Mouse (Mus musculus) forebrain, embryonic 13.5 days (tissue): ENCODE measurements around the gene Lmo3. TPM values are rescaled to one million over a fixed set of nuclear protein-coding genes. Genes with fewer than 3 reads are reported as not detected.

ENCODE experiments used
- ATAC-seq: fragments of 200-750 bp; cut with Nextera tagmentation; 2 replicates; pipeline ENCODE4 v1.8.0; 2017
- H3K27ac ChIP-seq: fragments of 300-500 bp; sonication (generic); 2 replicates; pipeline ENCODE4 v1.5.1; 2015; ENCODE audit warnings: inconsistent platforms, mild to moderate bottlenecking, moderate library complexity
- H3K27me3 ChIP-seq: fragments of 300-500 bp; sonication (generic); 2 replicates; pipeline ENCODE4 v1.6.1; 2015; ENCODE audit warnings: mild to moderate bottlenecking, inconsistent platforms
- H3K36me3 ChIP-seq: fragments of 300-500 bp; sonication (generic); 2 replicates; pipeline ENCODE4 v1.6.1; 2015; ENCODE audit warnings: mild to moderate bottlenecking, inconsistent platforms; ENCODE audit not compliant: poor library complexity, severe bottlenecking
- H3K4me1 ChIP-seq: fragments of 300-500 bp; sonication (generic); 2 replicates; pipeline ENCODE4 v1.6.1; 2015; ENCODE audit warnings: inconsistent platforms
- H3K4me2 ChIP-seq: fragments of 300-500 bp; sonication (generic); 2 replicates; pipeline ENCODE4 v1.6.1; 2015; ENCODE audit warnings: inconsistent platforms, mild to moderate bottlenecking, moderate library complexity
- H3K4me3 ChIP-seq: fragments of 300-500 bp; sonication (generic); 2 replicates; pipeline ENCODE4 v1.5.1; 2015; ENCODE audit warnings: mild to moderate bottlenecking, inconsistent platforms
- H3K9ac ChIP-seq: fragments of 300-500 bp; sonication (generic); 2 replicates; pipeline ENCODE4 v1.6.1; 2015; ENCODE audit warnings: mild to moderate bottlenecking, inconsistent platforms
- H3K9me3 ChIP-seq: fragments of 300-500 bp; sonication (generic); replicated peaks from 2 replicates; pipeline ENCODE4 v1.6.1; 2016; ENCODE audit warnings: inconsistent platforms
- WGBS: fragments of 180-500 bp; shearing (Covaris S2); methylation state at CpG from one replicate; pipeline ENCODE4 v1.1.7; 2015; 5-methylcytosine and 5-hydroxymethylcytosine counted together
- polyA plus RNA-seq: library from polyadenylated mRNA; unstranded; fragments of >200 nt; fragmentation: Nextera tagmentation; extraction: Ambion mirVana; gene quantifications from 2 replicates; pipeline ENCODE4 v1.2.1, GENCODE M21; 2015

Gene Lmo3
- polyA plus RNA-seq, 1 experiment from 2014 or later = 88.9 TPM

GRCm38 (mm10) chr6:138350587-138351345, 231.0 kb downstream of the Lmo3 start:
- Histone ChIP-seq H3K27me3 (no peaks in the 10 kb centered on the region), H3K4me3 (no peak overlapping the region), H3K9ac (no peak overlapping the region), H3K9me3 (no peaks in the 10 kb centered on the region), H3K36me3 (no peaks in the 10 kb centered on the region), H3K4me1 (no peaks in the 10 kb centered on the region), H3K27ac (no peak overlapping the region), H3K4me2 (no peak overlapping the region)
- WGBS = 83% methylated on average over 3 of the region's 3 CpGs
- ATAC-seq = no peak

- no peak for ATAC-seq
- Histone ChIP-seq H3K9me3 (peaks cover 9% of the 10 kb centered on the region; the same call in 1 of the 2 replicates), H3K27ac (no peak overlapping the region), H3K9ac (no peak overlapping the region), H3K4me2 (no peak overlapping the region), H3K36me3 (no peaks in the 10 kb centered on the region), H3K27me3 (no peaks in the 10 kb centered on the region), H3K4me3 (no peak overlapping the region), H3K4me1 (no peaks in the 10 kb centered on the region)
- WGBS = 94% methylated on average over 4 of the region's 4 CpGs
Observed at GRCm38 (mm10) chr6:138346558-138346957, 235.2 kb downstream of the Lmo3 start.

GRCm38 (mm10) chr6:138335858-138336257, 245.9 kb downstream of the Lmo3 start:
- H3K4me1 ChIP-seq = 0 out of 2 replicates have a peak, but pooled peaks cover 5% of the 10 kb centered on the region
- H3K27ac ChIP-seq = no peak overlapping the region
- H3K9ac ChIP-seq = no peak overlapping the region
- H3K36me3 ChIP-seq = no peaks in the 10 kb centered on the region
- 87% methylated on average over 4 of the region's 4 CpGs for WGBS
- ATAC-seq = no peak
- no peak overlapping the region for H3K4me3 ChIP-seq
- no peak overlapping the region for H3K4me2 ChIP-seq
- H3K27me3 ChIP-seq = no peaks in the 10 kb centered on the region
- H3K9me3 ChIP-seq = peaks cover 11% of the 10 kb centered on the region; the same call in 1 of the 2 replicates

- H3K9ac ChIP-seq = no peak overlapping the region
- H3K4me3 ChIP-seq = no peak overlapping the region
- no peak overlapping the region for H3K4me2 ChIP-seq
- ATAC-seq = peak; percentile 77; the same call in 1 of the 2 replicates
- H3K4me1 ChIP-seq = 0 out of 2 replicates have a peak, but pooled peaks cover 5% of the 10 kb centered on the region
- H3K27ac ChIP-seq = no peak overlapping the region
- H3K36me3 ChIP-seq = no peaks in the 10 kb centered on the region
- H3K9me3 ChIP-seq = 0 out of 2 replicates have a peak, but pooled peaks cover 7% of the 10 kb centered on the region
- WGBS = 46% methylated on average over 7 of the region's 7 CpGs
- H3K27me3 ChIP-seq = no peaks in the 10 kb centered on the region
Observed at GRCm38 (mm10) chr6:138333991-138334390, 247.8 kb downstream of the Lmo3 start.

- Histone ChIP-seq H3K4me1 (no peaks in the 10 kb centered on the region), H3K4me2 (no peak overlapping the region), H3K9me3 (no peaks in the 10 kb centered on the region), H3K36me3 (no peaks in the 10 kb centered on the region), H3K27ac (no peak overlapping the region), H3K27me3 (no peaks in the 10 kb centered on the region), H3K4me3 (no peak overlapping the region), H3K9ac (no peak overlapping the region)
- 24% methylated on average over 3 of the region's 3 CpGs for WGBS
- ATAC-seq = no peak
Observed at GRCm38 (mm10) chr6:138325744-138326400, 255.9 kb downstream of the Lmo3 start.

GRCm38 (mm10) chr6:138325145-138325544, 256.6 kb downstream of the Lmo3 start:
- 76% methylated on average over 3 of the region's 3 CpGs for WGBS
- Histone ChIP-seq H3K27ac (no peak overlapping the region), H3K9ac (no peak overlapping the region), H3K4me2 (no peak overlapping the region), H3K4me3 (no peak overlapping the region), H3K36me3 (no peaks in the 10 kb centered on the region), H3K4me1 (no peaks in the 10 kb centered on the region), H3K9me3 (no peaks in the 10 kb centered on the region), H3K27me3 (no peaks in the 10 kb centered on the region)
- no peak for ATAC-seq

GRCm38 (mm10) chr6:138323325-138323724, 258.4 kb downstream of the Lmo3 start:
- no peaks in the 10 kb centered on the region for H3K36me3 ChIP-seq
- H3K4me3 ChIP-seq = no peak overlapping the region
- H3K27me3 ChIP-seq = no peaks in the 10 kb centered on the region
- H3K9me3 ChIP-seq = no peaks in the 10 kb centered on the region
- 94% methylated on average over 14 of the region's 14 CpGs for WGBS
- H3K4me1 ChIP-seq = no peaks in the 10 kb centered on the region
- H3K4me2 ChIP-seq = no peak overlapping the region
- no peak overlapping the region for H3K9ac ChIP-seq
- no peak for ATAC-seq
- no peak overlapping the region for H3K27ac ChIP-seq

GRCm38 (mm10) chr6:138320190-138320737, 261.5 kb downstream of the Lmo3 start:
- Histone ChIP-seq H3K4me2 (no peak overlapping the region), H3K36me3 (no peaks in the 10 kb centered on the region), H3K4me3 (no peak overlapping the region), H3K27me3 (no peaks in the 10 kb centered on the region), H3K4me1 (no peaks in the 10 kb centered on the region), H3K9ac (no peak overlapping the region), H3K9me3 (no peaks in the 10 kb centered on the region), H3K27ac (no peak overlapping the region)
- no peak for ATAC-seq
- WGBS = 90% methylated on average over 8 of the region's 8 CpGs

Other genes with a start within 250 kb of the Lmo3 start
- 0.20 and 0.26 TPM in 2 replicates for gene Igbp1b, start 76.6 kb upstream of the Lmo3 start, polyA plus RNA-seq